Mouse (Mus musculus) liver, embryonic 18 days (tissue): ENCODE data around the gene Tceanc2. TPM values are rescaled to one million over a fixed set of nuclear protein-coding genes. Genes with fewer than 3 reads are reported as not detected.

Experiments
- polyA plus RNA-seq: library from polyadenylated mRNA; depleted of rRNA; stranded (reverse); fragments of >200 nt; gene quantifications from 2 replicates; pipeline ENCODE4 v1.2.3, GENCODE M21; 2012; rRNA removed

Tceanc2 gene
- polyA plus RNA-seq: 7.2 and 7.6 TPM in 2 replicates

DNA sequence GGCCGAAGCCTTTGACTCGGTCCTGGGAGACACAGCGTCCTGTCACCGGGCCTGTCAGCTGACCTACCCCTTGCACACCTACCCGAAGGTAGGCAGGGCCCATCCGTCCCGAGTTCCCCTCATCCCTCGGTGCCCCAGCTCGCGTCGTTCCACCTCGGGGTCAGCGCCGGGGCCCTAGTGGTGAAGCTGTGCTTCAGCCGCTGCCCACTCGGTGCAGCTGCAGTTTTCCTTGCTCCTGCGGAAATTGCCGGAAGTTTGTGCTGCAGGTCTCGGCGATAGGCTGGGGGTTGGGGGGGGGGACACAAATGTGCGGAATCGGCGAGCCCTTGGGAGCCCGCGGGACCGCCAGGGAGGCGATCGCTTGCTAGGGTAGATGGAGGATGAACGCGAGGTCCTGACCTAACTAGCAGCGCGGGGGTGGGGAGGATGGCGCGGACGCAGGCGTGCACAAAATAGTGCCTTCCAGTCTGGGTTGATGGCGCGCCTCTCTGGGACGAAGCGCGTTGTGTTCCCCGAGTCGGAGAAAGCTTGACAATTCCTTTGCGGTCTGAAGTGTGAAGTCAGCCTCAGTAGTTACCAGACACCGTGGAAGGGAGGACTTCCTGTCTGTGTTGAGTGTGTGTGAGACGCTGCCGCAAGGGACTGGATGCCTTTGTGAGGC lies at the start of gene Tceanc2:
Tceanc2 (minus strand) TSS at position 287 of the 661 bp plus-strand sequence.

DNA sequence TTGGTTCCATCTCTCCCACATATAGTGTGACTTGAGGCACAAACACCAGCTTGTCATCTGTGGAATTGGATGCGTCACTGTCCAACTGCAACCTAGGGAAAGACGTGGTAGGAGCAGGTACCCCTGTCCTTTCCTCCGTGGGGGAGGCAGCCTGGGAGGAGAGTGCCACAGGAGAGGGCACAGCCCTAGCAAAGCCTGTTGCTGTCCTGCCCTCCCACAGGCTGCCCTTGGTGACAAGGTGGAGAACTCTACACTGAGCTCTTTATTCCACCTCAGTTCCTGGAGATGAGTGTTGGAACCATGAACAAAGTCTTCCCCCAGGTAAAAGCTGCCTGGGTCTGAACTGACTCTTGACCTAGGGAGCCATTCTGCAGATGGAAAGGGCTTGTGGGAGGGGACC lies 30.0 kb upstream of the Tceanc2 start, which contains the start of gene Ldlrad1:
Ldlrad1 (plus strand) TSS at position 301 of the 400 bp plus-strand sequence.

DNA sequence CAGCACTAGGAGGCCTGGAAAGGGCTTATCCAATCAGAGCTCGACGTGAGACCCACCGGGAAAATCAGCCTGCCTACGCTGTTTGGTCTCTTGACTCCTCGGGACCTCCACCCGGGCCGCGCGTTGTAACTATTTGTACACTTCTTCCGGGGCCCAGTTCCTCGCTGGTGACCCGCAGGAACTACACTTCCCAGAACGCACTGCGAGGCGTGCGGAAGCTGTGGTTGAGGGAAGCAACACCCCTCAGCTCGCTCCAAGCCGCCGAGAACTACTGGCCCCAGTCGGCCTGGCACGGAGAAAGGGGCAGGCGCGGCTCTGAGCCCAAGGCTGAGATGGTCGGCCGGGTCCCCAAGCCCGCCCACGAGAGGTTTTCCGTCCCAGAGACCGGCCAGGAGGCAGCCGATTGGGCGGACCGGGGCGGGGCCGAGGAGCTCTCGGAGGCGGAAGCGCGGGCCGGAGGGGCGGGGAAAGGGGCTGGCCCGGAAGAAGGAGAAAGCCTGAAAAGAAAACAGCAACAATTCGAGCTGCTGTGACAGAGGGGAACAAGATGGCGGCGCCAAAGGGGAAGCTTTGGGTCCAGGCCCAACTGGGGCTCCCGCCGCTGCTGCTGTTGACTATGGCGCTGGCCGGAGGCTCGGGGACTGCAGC lies 610 bp downstream of the Tceanc2 start, which contains the start of gene Tmem59:
Tmem59 (plus strand) TSS at position 218 of the 648 bp plus-strand sequence.

DNA sequence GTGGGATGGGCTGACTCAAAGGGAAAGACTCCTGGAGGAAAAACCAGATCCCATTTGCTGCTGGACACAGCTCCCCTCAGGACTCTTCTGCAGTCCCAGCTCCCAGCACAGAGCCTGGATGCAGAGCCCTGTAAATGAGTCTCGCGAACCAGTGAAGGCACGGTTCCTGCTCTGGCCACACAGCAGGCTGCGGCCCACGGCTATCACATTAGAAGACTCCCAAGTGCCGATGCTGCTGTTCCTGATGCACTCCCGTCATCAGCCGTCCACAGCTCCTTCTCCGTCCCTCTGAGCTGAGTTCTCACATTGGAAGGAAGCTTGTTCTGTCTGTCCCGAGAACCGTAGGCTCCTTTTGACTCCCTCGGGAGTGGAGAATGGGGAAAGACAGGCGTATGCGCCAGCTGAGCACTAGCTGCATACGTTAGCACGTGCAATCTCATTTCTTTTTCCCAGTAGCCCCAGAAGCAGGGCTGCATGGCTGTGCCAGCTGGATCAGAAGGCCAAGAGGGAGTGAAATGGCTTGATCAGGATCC lies 82.0 kb downstream of the Tceanc2 start, which contains the start of gene Cdcp2:
Cdcp2 (plus strand) TSS at position 51 of the 533 bp plus-strand sequence.

Other genes starting within 250 kb of the Tceanc2 start
- 34.4 and 35.7 TPM in 2 replicates for gene Mrpl37, start 112.2 kb downstream of the Tceanc2 start, polyA plus RNA-seq
- 2.4 and 2.9 TPM in 2 replicates for gene Cyb5rl, start 112.1 kb downstream of the Tceanc2 start, polyA plus RNA-seq
- not detected in 2 replicates for gene Cdcp2, start 82.2 kb downstream of the Tceanc2 start, polyA plus RNA-seq
- 111 and 119 TPM in 2 replicates for gene Tmem59, start 717 bp downstream of the Tceanc2 start, polyA plus RNA-seq
- 0.05 TPM in 1 of 2 replicates, not detected in the other for gene Ldlrad1, start 30.1 kb upstream of the Tceanc2 start, polyA plus RNA-seq
- gene Lrrc42, start 74.4 kb upstream of the Tceanc2 start, polyA plus RNA-seq: 8.6 and 9.5 TPM in 2 replicates
- 6.7 and 6.8 TPM in 2 replicates for gene Hspb11, start 74.5 kb upstream of the Tceanc2 start, polyA plus RNA-seq
- 0.09 and 0.23 TPM in 2 replicates for gene Dio1, start 128.1 kb upstream of the Tceanc2 start, polyA plus RNA-seq
- 13.4 and 15.3 TPM in 2 replicates for gene Yipf1, start 135.2 kb upstream of the Tceanc2 start, polyA plus RNA-seq
- gene Ndc1, start 188.7 kb upstream of the Tceanc2 start, polyA plus RNA-seq: 5.8 and 6.3 TPM in 2 replicates